Mouse (Mus musculus): ENCODE data around the gene D10Wsu102e.

D10Wsu102e gene

DNA sequence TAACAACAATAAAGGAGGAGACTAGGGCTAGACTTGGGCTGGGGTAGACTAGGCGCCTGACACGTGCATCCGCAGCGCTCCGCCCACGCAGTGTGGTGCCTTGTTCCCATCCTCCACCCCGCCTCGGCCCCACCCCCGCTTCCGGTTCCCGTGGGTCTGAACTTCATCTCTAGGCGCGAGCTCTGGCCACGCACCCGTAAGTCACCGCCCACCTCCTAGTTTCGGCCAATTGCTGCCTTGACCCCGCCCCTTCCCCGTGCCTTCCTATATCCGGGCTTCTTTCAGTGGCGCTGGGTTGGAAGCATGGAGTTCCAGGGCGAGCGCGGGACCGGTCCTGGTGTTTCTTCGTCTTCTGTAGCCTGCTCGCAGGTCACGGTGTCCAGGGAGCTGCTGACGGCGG is at the start of gene D10Wsu102e:
TSS of gene D10Wsu102e (plus strand) at position 266 of the 400 bp plus-strand sequence.
- DNase-seq (ENCODE audit: low spot score in 2 of 2), result peak; percentile 92 to 94

DNA sequence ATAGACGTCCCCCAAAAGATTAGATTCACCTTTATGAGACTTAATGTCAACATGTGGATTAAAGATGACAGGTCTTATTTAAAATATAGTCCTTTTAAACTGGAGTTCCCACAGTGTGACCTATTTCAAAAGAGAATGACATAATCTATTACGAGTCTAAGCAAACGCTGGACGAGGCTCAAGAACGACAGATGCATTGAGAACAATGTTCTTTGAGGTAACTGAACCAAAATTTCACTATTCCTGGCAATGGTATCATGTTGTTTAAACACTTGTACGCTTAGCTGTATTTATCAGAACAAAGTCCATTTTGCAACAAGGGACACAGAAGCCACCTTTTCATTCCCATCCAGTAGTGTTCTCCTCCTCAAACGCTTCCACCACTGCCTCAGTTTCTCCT is 49.7 kb upstream of the D10Wsu102e start:
- no peak for DNase-seq (ENCODE audit: low spot score in 2 of 2)

DNA sequence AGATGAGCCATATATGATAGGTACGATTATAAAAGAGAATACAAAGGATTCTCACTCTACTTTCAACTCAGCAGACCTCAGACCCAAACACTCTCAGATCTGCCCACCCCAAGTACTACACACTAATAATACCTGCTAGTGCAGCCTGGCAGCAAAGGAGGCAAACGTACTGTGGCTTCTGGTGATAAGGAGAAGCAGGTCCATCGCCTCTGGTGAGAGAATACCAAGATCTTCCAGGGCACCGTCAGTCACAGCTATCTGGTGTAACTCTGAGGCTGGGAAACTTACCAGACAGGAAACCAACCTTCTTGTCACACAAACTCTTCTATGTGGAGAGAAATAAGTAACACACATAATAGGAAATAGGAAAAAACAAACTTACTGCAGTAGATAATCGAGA is 47.0 kb upstream of the D10Wsu102e start:
- no peak for DNase-seq (ENCODE audit: low spot score in 2 of 2)

DNA sequence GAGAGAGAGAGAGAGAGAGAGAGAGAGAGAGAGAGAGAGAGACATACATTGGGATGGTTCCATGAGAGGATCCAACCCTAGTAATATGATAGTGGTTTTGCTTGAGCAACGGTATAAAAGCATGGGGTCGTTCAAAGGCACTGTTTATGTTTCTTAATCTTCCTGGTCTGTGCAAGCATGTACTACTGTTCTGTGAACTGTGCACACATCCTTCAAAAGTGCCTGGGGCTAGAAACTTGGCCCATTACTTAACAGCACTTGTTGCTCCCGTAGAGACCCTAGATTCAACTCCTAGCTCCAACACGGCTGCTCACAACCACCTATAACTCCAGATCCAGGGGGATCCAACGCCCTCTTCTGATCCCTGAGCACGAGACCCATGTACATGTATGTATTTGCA is 39.6 kb upstream of the D10Wsu102e start:
- DNase-seq (ENCODE audit: low spot score in 2 of 2), result no peak

- DNase-seq (ENCODE audit: low spot score in 2 of 2), result no peak
Observed at GRCm38 (mm10) chr10:83320870-83321269, 39.2 kb upstream of the D10Wsu102e start.

GRCm38 (mm10) chr10:83321528-83321927 is 38.5 kb upstream of the D10Wsu102e start:
- no peak for DNase-seq (ENCODE audit: low spot score in 2 of 2)

GRCm38 (mm10) chr10:83322551-83323100 is 37.4 kb upstream of the D10Wsu102e start:
- DNase-seq (ENCODE audit: low spot score in 2 of 2), result no peak

- no peak for DNase-seq (ENCODE audit: low spot score in 2 of 2)
Observed at GRCm38 (mm10) chr10:83324871-83325270, 35.1 kb upstream of the D10Wsu102e start.

DNA sequence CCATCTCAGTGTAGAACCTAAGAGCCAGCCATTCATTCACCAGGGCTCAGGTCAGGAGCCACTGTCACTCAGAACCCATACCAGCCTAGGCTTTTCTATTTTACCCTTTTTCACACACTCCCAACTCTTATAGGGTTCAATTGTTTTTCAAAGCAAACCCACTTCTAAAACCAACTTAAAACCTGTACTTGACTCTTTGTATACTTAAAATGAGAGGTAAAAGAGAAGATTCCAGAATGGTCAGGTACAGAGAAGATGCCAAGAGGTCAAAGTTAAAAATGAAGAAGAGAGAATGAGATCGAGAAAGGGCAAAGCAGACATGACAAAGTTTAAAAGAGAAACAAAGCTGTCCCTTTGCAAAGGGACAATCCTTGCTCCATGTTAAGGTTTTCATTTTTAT is 34.1 kb upstream of the D10Wsu102e start:
- DNase-seq (ENCODE audit: low spot score in 2 of 2), result no peak

DNA sequence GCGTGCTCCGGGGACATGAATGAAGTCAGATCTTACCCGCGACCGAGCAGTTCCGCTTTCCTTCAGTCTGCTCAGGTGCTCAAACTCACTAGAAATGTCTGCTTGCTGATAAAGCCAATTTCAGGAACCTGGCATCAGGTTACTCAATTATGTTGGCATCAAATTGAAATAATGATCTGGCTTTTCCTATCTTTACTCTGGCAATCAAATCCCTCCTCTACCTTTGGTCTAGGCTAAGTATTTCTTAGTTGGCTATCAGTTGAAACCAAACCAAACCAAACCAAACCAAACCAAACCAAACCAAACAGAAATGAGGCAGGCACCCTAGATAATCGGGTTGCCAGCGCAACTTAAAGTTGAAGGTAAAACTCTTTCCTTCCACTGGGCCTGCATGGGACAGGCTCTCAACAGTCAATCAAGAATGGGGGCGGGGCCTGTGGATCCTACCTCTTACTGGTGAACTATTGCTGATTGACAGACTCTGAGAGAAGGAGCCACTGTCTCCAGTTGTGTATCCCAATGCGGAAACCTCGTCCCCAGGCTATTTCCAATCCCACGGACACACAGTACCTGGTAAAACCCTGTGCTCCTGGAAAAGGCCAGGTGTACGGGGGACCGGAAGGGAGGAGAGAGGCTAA is 33.3 kb upstream of the D10Wsu102e start:
- DNase-seq (ENCODE audit: low spot score in 2 of 2), result no peak

- DNase-seq (ENCODE audit: low spot score in 2 of 2), result no peak
Observed at GRCm38 (mm10) chr10:83328791-83329190, 31.2 kb upstream of the D10Wsu102e start.

DNA sequence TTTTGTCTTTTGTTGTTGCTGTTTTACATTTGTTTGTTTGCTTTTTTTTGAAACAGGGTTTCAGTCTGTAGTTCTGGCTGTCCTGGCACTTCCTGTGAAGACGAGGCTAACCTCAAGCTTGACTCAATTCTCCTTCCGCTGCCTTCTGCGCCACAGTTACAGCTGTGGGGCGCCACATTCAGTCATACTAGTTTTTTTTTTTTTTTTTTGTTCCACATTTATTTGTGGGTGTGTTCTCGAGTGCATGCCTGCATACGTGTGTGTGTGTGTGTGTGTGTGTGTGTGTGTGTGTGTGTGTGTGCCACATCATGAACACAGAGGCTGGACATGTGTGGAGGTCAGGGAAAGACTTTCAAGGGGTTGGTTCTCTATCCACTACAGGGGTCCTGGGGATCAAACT is 29.7 kb upstream of the D10Wsu102e start:
- peak; percentile 60 to 68 for DNase-seq (ENCODE audit: low spot score in 2 of 2)

- peak in 1 of 2 experiments; percentile 29 for DNase-seq (ENCODE audit: low spot score in 2 of 2)
Observed at GRCm38 (mm10) chr10:83331811-83332210, 28.2 kb upstream of the D10Wsu102e start.

DNA sequence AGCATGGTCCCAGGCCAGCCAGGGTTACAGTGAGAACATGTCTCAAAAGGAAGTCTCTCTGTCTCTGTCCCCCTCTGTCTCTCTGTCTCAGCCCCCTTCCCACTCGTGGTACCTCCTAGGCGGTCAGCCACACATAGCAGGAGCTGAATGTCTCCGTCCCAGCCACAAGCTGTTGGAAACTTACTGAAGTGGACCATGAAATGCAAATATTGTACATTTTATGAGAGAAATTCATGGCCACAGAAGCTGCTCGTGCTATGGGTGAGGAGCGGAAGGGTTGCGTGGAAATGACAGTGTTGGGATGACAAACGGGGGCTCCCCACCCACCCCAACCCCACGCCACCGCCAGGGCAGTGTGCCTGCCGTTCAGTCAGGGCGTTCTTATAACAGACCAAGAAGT is 27.4 kb upstream of the D10Wsu102e start:
- peak in 1 of 2 experiments; percentile 16 for DNase-seq (ENCODE audit: low spot score in 2 of 2)

- DNase-seq (ENCODE audit: low spot score in 2 of 2), result peak; percentile 43 to 61
Observed at GRCm38 (mm10) chr10:83336336-83336735, 23.7 kb upstream of the D10Wsu102e start.

DNA sequence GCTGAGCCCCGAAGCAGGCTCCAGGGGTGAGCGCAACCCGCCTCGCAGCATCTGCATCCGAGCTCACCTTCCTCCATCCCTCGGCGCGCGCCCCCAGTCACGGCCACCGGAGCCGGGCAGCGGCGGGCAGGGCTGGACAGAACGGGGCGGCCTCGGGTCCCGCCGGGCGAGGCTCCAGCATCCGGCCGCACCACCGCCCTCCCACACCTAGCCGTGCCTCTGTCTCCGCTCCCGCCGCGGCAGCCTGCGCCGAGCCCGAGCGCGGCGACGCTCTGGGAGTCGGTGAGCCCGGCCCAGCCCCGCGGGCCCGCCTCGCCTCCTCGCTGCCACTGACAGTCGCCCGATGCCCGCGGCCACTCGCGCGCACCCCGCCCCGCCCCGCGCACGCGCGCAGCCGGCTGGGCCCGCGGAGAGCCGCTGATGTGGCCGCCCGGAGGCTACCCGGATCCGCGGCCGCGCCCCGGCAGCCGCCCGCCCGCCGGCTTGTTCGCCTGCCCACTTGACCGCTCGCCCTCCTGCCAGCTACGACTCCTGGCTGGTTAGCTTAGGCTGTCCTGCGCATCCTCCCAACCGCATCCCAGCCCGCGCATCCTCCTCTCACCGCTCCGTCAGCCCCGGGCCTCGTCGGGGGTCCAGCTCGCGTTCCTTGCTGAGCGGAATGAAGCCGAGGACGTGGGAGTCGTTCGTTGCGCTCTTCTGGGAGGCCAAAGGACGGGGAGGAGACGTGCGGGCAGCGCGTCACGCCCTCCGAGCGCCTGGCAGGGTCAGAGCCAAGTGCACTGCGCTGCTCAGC is 22.7 kb upstream of the D10Wsu102e start, which contains the start of gene Slc41a2:
TSS of gene Slc41a2 (minus strand) at position 724 of the 793 bp plus-strand sequence.
- peak; percentile 55 for DNase-seq (ENCODE audit: low spot score in 2 of 2)

- no peak for DNase-seq (ENCODE audit: low spot score in 2 of 2)
Observed at GRCm38 (mm10) chr10:83337971-83338598, 21.9 kb upstream of the D10Wsu102e start.

GRCm38 (mm10) chr10:83341226-83341625 is 18.8 kb upstream of the D10Wsu102e start:
- no peak for DNase-seq (ENCODE audit: low spot score in 2 of 2)

DNA sequence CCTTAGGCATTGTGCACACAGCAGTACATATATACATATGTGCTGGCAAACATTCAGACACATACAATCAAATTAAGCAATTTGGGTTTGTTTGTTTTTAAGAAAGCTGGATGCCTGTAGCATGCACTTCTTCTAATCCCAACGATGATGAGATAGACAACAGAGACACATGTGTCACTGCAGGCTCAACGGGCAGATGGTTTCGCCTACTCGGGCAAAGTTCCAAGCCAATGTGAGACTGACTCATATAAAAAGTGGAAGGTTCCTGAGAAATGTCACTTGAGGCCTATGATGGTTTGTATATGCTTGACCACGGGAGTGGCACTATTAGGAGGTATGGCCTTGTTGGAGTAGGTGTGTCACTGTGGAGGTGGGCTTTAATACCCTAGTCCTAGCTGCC is 16.9 kb upstream of the D10Wsu102e start:
- no peak for DNase-seq (ENCODE audit: low spot score in 2 of 2)

- DNase-seq (ENCODE audit: low spot score in 2 of 2), result no peak
Observed at GRCm38 (mm10) chr10:83343828-83344685, 16.0 kb upstream of the D10Wsu102e start.

DNA sequence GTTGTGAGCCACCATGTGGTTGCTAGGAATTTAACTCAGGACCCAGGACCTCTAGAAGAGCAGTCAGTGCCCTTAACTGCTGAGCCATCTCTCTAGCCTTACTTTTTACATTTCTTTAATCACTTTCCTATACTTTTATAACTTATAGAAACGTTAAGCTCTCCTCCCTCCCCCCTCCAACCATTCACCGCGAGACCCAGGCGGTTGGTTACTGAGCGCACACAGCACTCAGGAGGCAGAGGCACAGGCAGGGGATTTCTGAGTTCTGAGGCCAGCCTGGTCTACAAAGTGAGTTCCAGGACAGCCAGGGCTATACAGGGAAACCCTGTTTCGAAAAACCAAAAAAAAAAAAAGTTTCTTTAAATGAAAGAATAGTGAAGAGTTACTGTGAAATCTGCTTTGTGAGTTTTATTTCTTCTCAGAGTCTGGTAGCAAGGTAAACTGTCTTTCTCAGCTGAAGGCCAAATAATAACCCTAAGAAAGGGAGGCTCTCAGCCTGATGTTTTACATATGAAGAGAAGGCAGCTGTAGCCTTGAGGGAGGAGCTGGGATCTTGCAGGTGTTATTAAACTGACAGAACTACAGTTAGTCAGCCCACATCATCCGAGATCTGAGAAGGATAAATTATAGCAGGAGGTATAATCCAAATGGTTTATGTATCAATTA is 14.2 kb upstream of the D10Wsu102e start:
- no peak for DNase-seq (ENCODE audit: low spot score in 2 of 2)
